Mouse (Mus musculus): ENCODE measurements around the gene Poldip3. TPM values are rescaled to one million over a fixed set of nuclear protein-coding genes. Genes with fewer than 3 reads are reported as not detected.
"Not testable (repeated sequence)": the region's sequence is repeated elsewhere in the genome, so short reads cannot be mapped to it uniquely, and the experiment has no call there.

Gene Poldip3
- polyA plus RNA-seq, 1 experiment = 64.2 TPM

- Histone ChIP-seq H3K4me1 (ENCODE audit: control insufficient read depth, insufficient read depth, low read length) (peaks cover 28% of the 10 kb centered on the region), H3K27ac (ENCODE audit: insufficient read depth, low read depth, low read length) (peak overlapping the region; percentile 47), H3K4me3 (ENCODE audit: insufficient read depth, low read length) (no peak overlapping the region)
- no peak for TF ChIP-seq POLR2A (IDR thresholded peaks at IDR 0.05; ENCODE audit: borderline replicate concordance, low read depth, low read length)
These were observed 14.5 kb downstream of the Poldip3 start for GRCm38 (mm10) chr15:83134671-83135070.

DNA sequence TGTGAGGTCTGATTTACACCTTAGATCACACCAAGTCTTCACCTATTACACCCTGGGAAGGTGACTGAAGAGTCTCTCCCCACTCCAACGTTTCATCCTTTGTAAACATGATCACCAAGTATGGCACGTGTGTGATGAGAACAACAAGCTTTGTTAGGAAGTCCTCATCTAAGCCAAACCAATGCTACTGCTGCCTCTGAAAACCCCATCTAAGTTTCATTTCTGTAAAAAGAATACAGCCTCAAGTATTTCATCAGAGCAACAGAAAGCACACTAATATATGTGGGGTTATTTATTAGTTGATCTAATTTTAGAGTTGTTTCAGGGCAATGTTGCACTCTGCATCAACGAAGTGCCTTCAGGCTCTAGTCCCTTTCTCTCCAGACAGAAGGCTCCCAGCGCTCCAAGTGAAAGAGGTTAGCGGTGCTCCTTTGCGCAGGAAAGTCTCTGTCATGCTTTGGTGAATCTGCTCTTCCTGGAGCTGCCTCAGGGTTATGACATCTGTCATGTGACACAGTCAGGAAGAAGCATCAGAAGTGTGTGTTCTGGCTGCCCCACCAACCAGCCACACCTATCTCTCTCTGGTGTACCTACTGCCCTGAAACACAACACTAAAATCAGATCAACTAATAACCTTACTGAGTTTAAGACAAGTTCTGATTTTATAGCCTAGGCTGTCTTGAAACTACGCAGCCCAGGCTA, 19.5 kb downstream of the Poldip3 start:
- H3K27ac ChIP-seq (ENCODE audit: insufficient read depth, low read depth, low read length) = peak overlapping the region; percentile 66

DNA sequence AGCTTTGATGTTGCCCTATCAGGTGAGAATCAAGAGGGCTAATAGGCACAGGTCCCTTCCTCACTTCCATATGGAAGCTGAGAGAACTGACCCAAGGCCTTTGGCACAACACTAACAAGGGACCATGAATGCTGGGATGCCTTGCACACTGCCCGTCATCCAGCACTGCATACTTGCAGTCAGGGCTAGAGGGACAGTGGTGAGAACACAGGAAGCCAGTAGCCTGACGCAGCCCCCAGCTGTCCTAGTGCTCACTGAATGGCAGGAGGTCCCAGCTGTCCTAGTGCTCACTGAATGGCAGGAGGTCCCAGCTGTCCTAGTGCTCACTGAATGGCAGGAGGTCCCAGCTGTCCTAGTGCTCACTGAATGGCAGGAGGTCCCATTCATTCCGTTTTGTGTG, 22.1 kb downstream of the Poldip3 start:
- H3K27ac ChIP-seq (ENCODE audit: insufficient read depth, low read depth, low read length); H3K4me3 ChIP-seq (ENCODE audit: insufficient read depth, low read length): not testable (repeated sequence)
- peaks cover 20% of the 10 kb centered on the region for H3K4me1 ChIP-seq (ENCODE audit: control insufficient read depth, insufficient read depth, low read length)

More for the DNA sequence above, 19.5 kb downstream of the Poldip3 start:
- TF ChIP-seq CTCF (IDR thresholded peaks at IDR 0.05; ENCODE audit: low read depth, low read length) (no peak), POLR2A (IDR thresholded peaks at IDR 0.05; ENCODE audit: borderline replicate concordance, low read depth, low read length) (no peak)
- Histone ChIP-seq H3K4me1 (ENCODE audit: control insufficient read depth, insufficient read depth, low read length) (peaks cover 28% of the 10 kb centered on the region), H3K4me3 (ENCODE audit: insufficient read depth, low read length) (no peak overlapping the region)

DNA sequence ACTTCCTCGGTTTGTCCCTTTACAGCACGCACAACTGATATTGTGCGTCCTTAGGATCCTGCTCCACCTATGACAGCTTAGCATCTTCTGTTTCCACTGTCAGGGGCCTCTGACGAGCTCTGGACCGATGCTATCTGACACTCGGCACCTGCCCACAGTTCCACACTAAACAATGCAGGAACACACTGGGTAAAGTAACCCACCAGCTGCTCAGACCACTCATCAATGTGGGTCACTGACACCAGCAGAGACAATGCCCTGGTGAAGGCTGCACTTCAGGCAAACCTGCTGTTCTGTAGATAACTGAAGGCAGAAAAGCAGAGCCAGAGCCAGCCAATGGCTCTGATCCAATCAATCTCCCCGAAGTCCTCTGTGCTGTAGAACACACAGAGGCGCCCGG, 22.6 kb downstream of the Poldip3 start:
- H3K4me3 ChIP-seq (ENCODE audit: insufficient read depth, low read length) = no peak overlapping the region
- peaks cover 20% of the 10 kb centered on the region for H3K4me1 ChIP-seq (ENCODE audit: control insufficient read depth, insufficient read depth, low read length)
- TF ChIP-seq POLR2A (IDR thresholded peaks at IDR 0.05; ENCODE audit: borderline replicate concordance, low read depth, low read length) (no peak), CTCF (IDR thresholded peaks at IDR 0.05; ENCODE audit: low read depth, low read length) (no peak)
- H3K27ac ChIP-seq (ENCODE audit: insufficient read depth, low read depth, low read length) = no peak overlapping the region

GRCm38 (mm10) chr15:83124625-83125024, 24.6 kb downstream of the Poldip3 start:
- no peak overlapping the region for H3K4me3 ChIP-seq (ENCODE audit: insufficient read depth, low read length)
- H3K4me1 ChIP-seq (ENCODE audit: control insufficient read depth, insufficient read depth, low read length) = peaks cover 13% of the 10 kb centered on the region

DNA sequence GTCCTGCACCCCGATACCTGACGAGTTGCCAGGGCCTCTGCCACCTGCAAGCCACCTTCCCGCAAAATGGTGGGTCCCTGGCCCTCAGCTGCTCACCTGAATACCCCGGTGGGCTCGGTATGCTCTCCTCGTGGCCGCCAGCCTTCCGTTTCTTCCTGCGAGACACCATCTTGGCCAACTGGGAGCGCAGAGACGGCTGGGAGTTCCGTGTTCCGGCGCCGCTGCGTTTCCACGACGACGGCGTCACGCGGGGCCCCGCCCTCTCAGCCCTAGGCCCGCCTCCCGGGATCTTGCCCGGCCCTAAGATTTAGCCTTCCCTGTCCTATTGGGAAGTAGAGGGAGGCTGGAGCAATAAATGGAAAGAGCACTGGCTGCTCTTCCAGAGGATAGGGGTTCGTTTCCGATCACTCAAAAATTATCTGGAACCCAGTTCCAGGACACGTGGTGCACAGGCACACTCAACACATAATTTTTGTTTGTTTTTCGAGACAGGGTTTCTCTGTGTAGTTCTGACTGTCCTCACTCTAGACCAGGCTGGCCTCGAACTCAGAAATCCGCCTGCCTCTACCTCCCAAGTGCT, 26.5 kb downstream of the Poldip3 start, which contains the start of gene Rrp7a:
Rrp7a (minus strand) TSS at position 236 of the 580 bp plus-strand sequence.
- peak within 1 kb of the TSS; percentile 92 for H3K4me3 ChIP-seq (ENCODE audit: insufficient read depth, low read length)
- H3K27ac ChIP-seq (ENCODE audit: insufficient read depth, low read depth, low read length) = peak within 1 kb of the TSS; percentile 67
- no peak for TF ChIP-seq CTCF (IDR thresholded peaks at IDR 0.05; ENCODE audit: low read depth, low read length)
- TF ChIP-seq POLR2A (IDR thresholded peaks at IDR 0.05; ENCODE audit: borderline replicate concordance, low read depth, low read length) = no peak
- peaks cover 2% of the 10 kb centered on the region; the same call in 1 of the 2 replicates for H3K4me1 ChIP-seq (ENCODE audit: control insufficient read depth, insufficient read depth, low read length)

More at GRCm38 (mm10) chr15:83124625-83125024, 24.6 kb downstream of the Poldip3 start:
- no peak overlapping the region for H3K27ac ChIP-seq (ENCODE audit: insufficient read depth, low read depth, low read length)
- no peak for TF ChIP-seq POLR2A (IDR thresholded peaks at IDR 0.05; ENCODE audit: borderline replicate concordance, low read depth, low read length)
- no peak for TF ChIP-seq CTCF (IDR thresholded peaks at IDR 0.05; ENCODE audit: low read depth, low read length)

- peak overlapping the region; percentile 92 for H3K4me3 ChIP-seq (ENCODE audit: insufficient read depth, low read length)
- H3K27ac ChIP-seq (ENCODE audit: insufficient read depth, low read depth, low read length) = peak overlapping the region; percentile 67
- TF ChIP-seq CTCF (IDR thresholded peaks at IDR 0.05; ENCODE audit: low read depth, low read length) (no peak), POLR2A (IDR thresholded peaks at IDR 0.05; ENCODE audit: borderline replicate concordance, low read depth, low read length) (no peak)
- peaks cover 2% of the 10 kb centered on the region; the same call in 1 of the 2 replicates for H3K4me1 ChIP-seq (ENCODE audit: control insufficient read depth, insufficient read depth, low read length)
These were observed 27.2 kb downstream of the Poldip3 start for GRCm38 (mm10) chr15:83121709-83122565.

DNA sequence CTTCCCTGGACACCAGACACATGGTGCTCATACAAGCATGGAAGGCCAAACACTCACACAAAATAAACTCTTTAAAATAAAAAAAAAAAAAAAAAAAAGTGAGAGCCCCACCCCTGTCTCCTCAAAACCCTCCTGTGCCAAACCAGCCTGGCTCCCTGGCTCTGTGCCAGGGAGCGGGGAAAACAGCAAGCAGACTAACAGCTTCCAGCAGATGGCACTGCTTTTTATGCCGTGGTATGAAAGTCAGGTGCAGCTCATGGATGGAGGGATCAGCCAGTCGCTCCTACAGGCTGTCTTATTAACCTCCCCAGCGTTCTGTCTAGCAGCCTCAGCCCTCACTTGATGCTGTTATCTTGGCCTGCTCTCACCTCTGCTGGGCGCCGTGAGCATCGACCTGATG, 30.8 kb downstream of the Poldip3 start:
- no peak for TF ChIP-seq POLR2A (IDR thresholded peaks at IDR 0.05; ENCODE audit: borderline replicate concordance, low read depth, low read length)
- TF ChIP-seq CTCF (IDR thresholded peaks at IDR 0.05; ENCODE audit: low read depth, low read length) = no peak
- Histone ChIP-seq H3K4me3 (ENCODE audit: insufficient read depth, low read length) (no peak overlapping the region), H3K27ac (ENCODE audit: insufficient read depth, low read depth, low read length) (no peak overlapping the region), H3K4me1 (ENCODE audit: control insufficient read depth, insufficient read depth, low read length) (peaks cover 2% of the 10 kb centered on the region; the same call in 1 of the 2 replicates)

- Histone ChIP-seq H3K27ac (ENCODE audit: insufficient read depth, low read depth, low read length) (no peak overlapping the region), H3K4me1 (ENCODE audit: control insufficient read depth, insufficient read depth, low read length) (no peaks in the 10 kb centered on the region), H3K4me3 (ENCODE audit: insufficient read depth, low read length) (no peak overlapping the region)
- TF ChIP-seq CTCF (IDR thresholded peaks at IDR 0.05; ENCODE audit: low read depth, low read length) (no peak), POLR2A (IDR thresholded peaks at IDR 0.05; ENCODE audit: borderline replicate concordance, low read depth, low read length) (no peak)
These were observed 34.1 kb downstream of the Poldip3 start for GRCm38 (mm10) chr15:83115071-83115470.

DNA sequence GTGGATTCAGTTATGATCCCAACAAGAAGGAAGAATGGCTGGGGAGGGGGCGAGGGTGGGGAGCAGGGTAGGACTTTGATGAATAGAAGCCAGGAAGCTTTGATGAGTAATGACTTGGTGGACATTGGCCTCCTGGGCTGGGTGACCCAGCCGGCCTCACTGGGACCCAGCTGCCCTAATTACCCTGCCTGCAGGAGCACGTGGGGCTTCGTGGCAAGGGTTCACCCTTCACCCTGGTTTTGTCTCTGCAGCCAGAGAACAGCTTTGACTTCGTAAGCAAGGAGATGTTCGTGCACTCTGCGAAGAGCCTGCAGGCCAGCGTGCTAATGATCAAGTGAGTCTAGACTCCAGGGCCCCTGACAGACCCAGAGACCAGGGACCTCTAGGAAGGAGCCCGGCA, 35.1 kb downstream of the Poldip3 start:
- Histone ChIP-seq H3K4me3 (ENCODE audit: insufficient read depth, low read length) (no peak overlapping the region), H3K27ac (ENCODE audit: insufficient read depth, low read depth, low read length) (no peak overlapping the region), H3K4me1 (ENCODE audit: control insufficient read depth, insufficient read depth, low read length) (no peaks in the 10 kb centered on the region)
- TF ChIP-seq CTCF (IDR thresholded peaks at IDR 0.05; ENCODE audit: low read depth, low read length) (no peak), POLR2A (IDR thresholded peaks at IDR 0.05; ENCODE audit: borderline replicate concordance, low read depth, low read length) (no peak)
